Mouse (Mus musculus) stomach, embryonic 15.5 days (tissue): Measurements from ENCODE around the gene Ier5l. TPM values are rescaled to one million over a fixed set of nuclear protein-coding genes. Genes with fewer than 3 reads are reported as not detected.

Source experiments
- ATAC-seq: fragments of 200-750 bp; cut with Nextera tagmentation; 2 replicates; pipeline ENCODE4 v1.8.0; 2017; ENCODE audit warnings: low read depth, moderate number of reproducible peaks, moderate TSS enrichment; ENCODE audit not compliant: insufficient read depth, low FRiP score
- H3K27ac ChIP-seq: fragments of 300-500 bp; sonication (generic); 2 replicates; pipeline ENCODE4 v1.5.1; 2015; ENCODE audit warnings: mild to moderate bottlenecking, inconsistent platforms
- H3K27me3 ChIP-seq: fragments of 300-500 bp; sonication (generic); replicated peaks from 2 replicates; pipeline ENCODE4 v1.6.1; 2015; ENCODE audit warnings: inconsistent platforms
- H3K36me3 ChIP-seq: fragments of 300-500 bp; sonication (generic); 2 replicates; pipeline ENCODE4 v1.6.1; 2015; ENCODE audit warnings: inconsistent platforms
- H3K4me1 ChIP-seq: fragments of 300-500 bp; sonication (generic); 2 replicates; pipeline ENCODE4 v1.6.1; 2015; ENCODE audit warnings: inconsistent platforms
- H3K4me2 ChIP-seq: fragments of 300-500 bp; sonication (generic); 2 replicates; pipeline ENCODE4 v1.6.1; 2015; ENCODE audit warnings: mild to moderate bottlenecking, inconsistent platforms
- H3K4me3 ChIP-seq: fragments of 300-500 bp; sonication (generic); replicated peaks from 2 replicates; pipeline ENCODE4 v1.5.1; 2015; ENCODE audit warnings: inconsistent platforms
- H3K9ac ChIP-seq: fragments of 300-500 bp; sonication (generic); 2 replicates; pipeline ENCODE4 v1.6.1; 2015; ENCODE audit warnings: inconsistent platforms
- H3K9me3 ChIP-seq: fragments of 300-500 bp; sonication (generic); 2 replicates; pipeline ENCODE4 v1.6.1; 2016; ENCODE audit warnings: inconsistent platforms
- WGBS: fragments of 180-500 bp; shearing (Covaris S2); methylation state at CpG from one replicate; pipeline ENCODE4 v1.1.7; 2015; 5-methylcytosine and 5-hydroxymethylcytosine counted together
- polyA plus RNA-seq: library from polyadenylated mRNA; unstranded; fragments of >200 nt; fragmentation: Nextera tagmentation; extraction: Ambion mirVana; gene quantifications from 2 replicates; pipeline ENCODE4 v1.2.1, GENCODE M21; 2015

Gene Ier5l
- polyA plus RNA-seq, 1 experiment from 2014 or later, result 3.3 TPM

- 75% methylated on average over 1 of the region's 1 CpGs for WGBS
- Histone ChIP-seq H3K9me3 (no peaks in the 10 kb centered on the region), H3K27me3 (no peaks in the 10 kb centered on the region), H3K4me1 (peaks cover 10% of the 10 kb centered on the region), H3K27ac (no peak overlapping the region), H3K36me3 (no peaks in the 10 kb centered on the region), H3K4me3 (no peak overlapping the region), H3K4me2 (no peak overlapping the region), H3K9ac (no peak overlapping the region)
- ATAC-seq, result no peak
These were observed 4.5 kb upstream of the Ier5l start for GRCm38 (mm10) chr2:30478526-30478925.

- ATAC-seq, result no peak
- H3K9ac ChIP-seq, result no peak overlapping the region
- no peaks in the 10 kb centered on the region for H3K36me3 ChIP-seq
- WGBS, result 59% methylated on average over 2 of the region's 2 CpGs
- no peaks in the 10 kb centered on the region for H3K9me3 ChIP-seq
- peaks cover 10% of the 10 kb centered on the region for H3K4me1 ChIP-seq
- no peak overlapping the region for H3K27ac ChIP-seq
- H3K27me3 ChIP-seq, result no peaks in the 10 kb centered on the region
- H3K4me2 ChIP-seq, result no peak overlapping the region
- H3K4me3 ChIP-seq, result no peak overlapping the region
These were observed 2.2 kb upstream of the Ier5l start for GRCm38 (mm10) chr2:30476241-30476640.

GRCm38 (mm10) chr2:30475457-30475856, 1.4 kb upstream of the Ier5l start:
- Histone ChIP-seq H3K27ac (no peak overlapping the region), H3K4me3 (no peak overlapping the region), H3K4me1 (peaks cover 14% of the 10 kb centered on the region), H3K36me3 (no peaks in the 10 kb centered on the region), H3K9me3 (no peaks in the 10 kb centered on the region), H3K27me3 (no peaks in the 10 kb centered on the region), H3K4me2 (no peak overlapping the region), H3K9ac (no peak overlapping the region)
- ATAC-seq, result no peak
- 84% methylated on average over 7 of the region's 7 CpGs for WGBS

- H3K27me3 ChIP-seq, result no peaks in the 10 kb centered on the region
- H3K27ac ChIP-seq, result no peak overlapping the region
- no peak for ATAC-seq
- no peaks in the 10 kb centered on the region for H3K36me3 ChIP-seq
- peaks cover 19% of the 10 kb centered on the region for H3K4me1 ChIP-seq
- H3K9ac ChIP-seq, result peak overlapping the region; percentile 19; the same call in 1 of the 2 replicates
- H3K9me3 ChIP-seq, result no peaks in the 10 kb centered on the region
- peak overlapping the region; percentile 88 for H3K4me3 ChIP-seq
- peak overlapping the region; percentile 89 for H3K4me2 ChIP-seq
- 44% methylated on average over 4 of the region's 4 CpGs for WGBS
These were observed 757 bp upstream of the Ier5l start for GRCm38 (mm10) chr2:30474776-30475175.

- under 1% methylated on average over 77 of the region's 80 CpGs for WGBS
- ATAC-seq, result peak; percentile 14; the same call in 1 of the 2 replicates
- peaks cover 26% of the 10 kb centered on the region for H3K4me1 ChIP-seq
- peak overlapping the region; percentile 82 for H3K9ac ChIP-seq
- peak overlapping the region; percentile 88 for H3K4me3 ChIP-seq
- peak overlapping the region; percentile 89 for H3K4me2 ChIP-seq
- no peaks in the 10 kb centered on the region for H3K27me3 ChIP-seq
- H3K27ac ChIP-seq, result peak overlapping the region; percentile 97
- H3K9me3 ChIP-seq, result no peaks in the 10 kb centered on the region
- H3K36me3 ChIP-seq, result no peaks in the 10 kb centered on the region
These were observed 488 bp downstream of the Ier5l start for GRCm38 (mm10) chr2:30473431-30474031.

- Histone ChIP-seq H3K4me3 (peak overlapping the region; percentile 88), H3K27me3 (no peaks in the 10 kb centered on the region), H3K4me2 (peak overlapping the region; percentile 89), H3K27ac (peak overlapping the region; percentile 97), H3K4me1 (peaks cover 26% of the 10 kb centered on the region), H3K9ac (peak overlapping the region; percentile 82), H3K9me3 (no peaks in the 10 kb centered on the region), H3K36me3 (no peaks in the 10 kb centered on the region)
- WGBS, result under 1% methylated on average over 59 of the region's 60 CpGs
- ATAC-seq, result no peak
These were observed 1.2 kb downstream of the Ier5l start for GRCm38 (mm10) chr2:30472731-30473351.

GRCm38 (mm10) chr2:30471795-30472720, 2.0 kb downstream of the Ier5l start:
- peak overlapping the region; percentile 97 for H3K27ac ChIP-seq
- H3K4me2 ChIP-seq, result peak overlapping the region; percentile 89
- H3K4me3 ChIP-seq, result peak overlapping the region; percentile 88
- peak overlapping the region; percentile 82 for H3K9ac ChIP-seq
- no peaks in the 10 kb centered on the region for H3K36me3 ChIP-seq
- H3K4me1 ChIP-seq, result peaks cover 28% of the 10 kb centered on the region
- under 1% methylated on average over 46 of the region's 51 CpGs for WGBS
- ATAC-seq, result peak; percentile 63
- H3K9me3 ChIP-seq, result no peaks in the 10 kb centered on the region
- H3K27me3 ChIP-seq, result no peaks in the 10 kb centered on the region

GRCm38 (mm10) chr2:30471051-30471450, 3.0 kb downstream of the Ier5l start:
- no peaks in the 10 kb centered on the region for H3K27me3 ChIP-seq
- H3K9ac ChIP-seq, result peak overlapping the region; percentile 12; the same call in 1 of the 2 replicates
- H3K4me1 ChIP-seq, result peaks cover 33% of the 10 kb centered on the region
- H3K27ac ChIP-seq, result peak overlapping the region; percentile 97
- no peaks in the 10 kb centered on the region for H3K36me3 ChIP-seq
- no peaks in the 10 kb centered on the region for H3K9me3 ChIP-seq
- ATAC-seq, result no peak
- peak overlapping the region; percentile 89 for H3K4me2 ChIP-seq
- 15% methylated on average over 8 of the region's 8 CpGs for WGBS
- H3K4me3 ChIP-seq, result peak overlapping the region; percentile 88; the same call in 1 of the 2 replicates

- WGBS, result 0% methylated on average over 46 of the region's 46 CpGs
These were observed 3.7 kb downstream of the Ier5l start for GRCm38 (mm10) chr2:30470143-30470946.

GRCm38 (mm10) chr2:30469796-30470142, 4.2 kb downstream of the Ier5l start:
- H3K9ac ChIP-seq, result peak overlapping the region; percentile 63
- peak overlapping the region; percentile 97 for H3K27ac ChIP-seq
- H3K4me3 ChIP-seq, result peak overlapping the region; percentile 88
- H3K27me3 ChIP-seq, result no peaks in the 10 kb centered on the region
- WGBS, result 0% methylated on average over 19 of the region's 19 CpGs
- ATAC-seq, result no peak
- peaks cover 30% of the 10 kb centered on the region for H3K4me1 ChIP-seq
- no peaks in the 10 kb centered on the region for H3K9me3 ChIP-seq
- H3K36me3 ChIP-seq, result no peaks in the 10 kb centered on the region
- peak overlapping the region; percentile 89 for H3K4me2 ChIP-seq

More at GRCm38 (mm10) chr2:30470143-30470946, 3.7 kb downstream of the Ier5l start:
- no peaks in the 10 kb centered on the region for H3K9me3 ChIP-seq
- no peak for ATAC-seq
- peak overlapping the region; percentile 88 for H3K4me3 ChIP-seq
- H3K9ac ChIP-seq, result peak overlapping the region; percentile 63
- peak overlapping the region; percentile 97 for H3K27ac ChIP-seq
- H3K27me3 ChIP-seq, result no peaks in the 10 kb centered on the region
- peaks cover 33% of the 10 kb centered on the region for H3K4me1 ChIP-seq
- H3K4me2 ChIP-seq, result peak overlapping the region; percentile 89
- H3K36me3 ChIP-seq, result no peaks in the 10 kb centered on the region

- Histone ChIP-seq H3K9ac (no peak overlapping the region), H3K27ac (no peak overlapping the region), H3K4me2 (peak overlapping the region; percentile 89), H3K27me3 (no peaks in the 10 kb centered on the region), H3K9me3 (no peaks in the 10 kb centered on the region), H3K36me3 (no peaks in the 10 kb centered on the region), H3K4me3 (peak overlapping the region; percentile 88), H3K4me1 (peaks cover 24% of the 10 kb centered on the region)
- WGBS, result 63% methylated on average over 6 of the region's 6 CpGs
- ATAC-seq, result no peak
These were observed 5.0 kb downstream of the Ier5l start for GRCm38 (mm10) chr2:30469009-30469408.
